Mouse (Mus musculus): ENCODE measurements at regions not wholly inside any gene's neighbourhood (a gene's known extent, or its start where the extent isn't known, plus 50 kb on each side); places are given as distances from the start of the nearest gene placed in this dataset.

GRCm38 (mm10) chr8:87197000-87197399 is 275.4 kb downstream of the Cbln1 start:
- TF ChIP-seq CTCF (IDR thresholded peaks at IDR 0.05), result no peak
- no peak for TF ChIP-seq EP300 (IDR thresholded peaks at IDR 0.05)

Measured in lung, postnatal 0 days (tissue).